Mouse (Mus musculus): Measurements from ENCODE around the gene Mymx.

GRCm38 (mm10) chr17:45628160-45628559, 26.3 kb upstream of the Mymx start:
- TF ChIP-seq POLR2A (IDR thresholded peaks at IDR 0.05; ENCODE audit: borderline replicate concordance, extremely low read depth, low read depth, low read length) (no peak), CTCF (IDR thresholded peaks at IDR 0.05; ENCODE audit: insufficient read depth, low read length) (no peak)

All from lung, adult 2 months (tissue).